Mouse (Mus musculus): ENCODE measurements around the gene Ppip5k1. TPM values are rescaled to one million over a fixed set of nuclear protein-coding genes. Genes with fewer than 3 reads are reported as not detected.

Gene Ppip5k1
- total and polyA plus RNA-seq, 2 experiments = 2.6 to 4.3 TPM

- Histone ChIP-seq H3K27ac (replicated peaks; ENCODE audit: insufficient read depth, low read depth, low read length) (no peak overlapping the region), H3K79me2 (ENCODE audit: control insufficient read depth, insufficient read depth, low read length) (no peaks in the 10 kb centered on the region), H3K36me3 (ENCODE audit: control insufficient read depth, insufficient read depth, low read length) (no peaks in the 10 kb centered on the region), H3K4me1 (ENCODE audit: control insufficient read depth, insufficient read depth, low read length) (peaks cover 4% of the 10 kb centered on the region), H3K9ac (ENCODE audit: low read depth, low read length) (no peak overlapping the region), H3K27me3 (ENCODE audit: control insufficient read depth, insufficient read depth, low read length) (peaks cover 30% of the 10 kb centered on the region), H3K4me3 (ENCODE audit: insufficient read depth, low read depth, low read length) (no peak overlapping the region)
- no peak for TF ChIP-seq POLR2A (IDR thresholded peaks at IDR 0.05; ENCODE audit: extremely low read depth, insufficient read depth, low read length)
- TF ChIP-seq CTCF (IDR thresholded peaks at IDR 0.05; ENCODE audit: low read depth, low read length) = no peak
- no peak for DNase-seq (ENCODE audit: extremely low read depth, low read depth, low spot score)
- WGBS = 77% methylated on average over 5 of the region's 5 CpGs
Observed at GRCm38 (mm10) chr2:121292316-121293013, 62.7 kb downstream of the Ppip5k1 start.

- Histone ChIP-seq H3K79me2 (ENCODE audit: control insufficient read depth, insufficient read depth, low read length) (no peaks in the 10 kb centered on the region), H3K27ac (replicated peaks; ENCODE audit: insufficient read depth, low read depth, low read length) (no peak overlapping the region), H3K36me3 (ENCODE audit: control insufficient read depth, insufficient read depth, low read length) (no peaks in the 10 kb centered on the region), H3K9ac (ENCODE audit: low read depth, low read length) (no peak overlapping the region), H3K4me1 (ENCODE audit: control insufficient read depth, insufficient read depth, low read length) (peaks cover 4% of the 10 kb centered on the region), H3K27me3 (ENCODE audit: control insufficient read depth, insufficient read depth, low read length) (peaks cover 16% of the 10 kb centered on the region; the same call in 1 of the 2 replicates), H3K4me3 (ENCODE audit: insufficient read depth, low read depth, low read length) (peak overlapping the region; percentile 49; the same call in 1 of the 2 replicates)
- DNase-seq (ENCODE audit: extremely low read depth, low read depth, low spot score) = no peak
- WGBS = 6% methylated on average over 36 of the region's 36 CpGs
- TF ChIP-seq CTCF (IDR thresholded peaks at IDR 0.05; ENCODE audit: low read depth, low read length) (peak; percentile 26), POLR2A (IDR thresholded peaks at IDR 0.05; ENCODE audit: extremely low read depth, insufficient read depth, low read length) (no peak)
Observed at GRCm38 (mm10) chr2:121289730-121290540, 65.3 kb downstream of the Ppip5k1 start.

GRCm38 (mm10) chr2:121288901-121289729, 66.1 kb downstream of the Ppip5k1 start, which contains the start of gene Map1a:
Map1a (plus strand) TSS chr2:121289600.
- Histone ChIP-seq H3K36me3 (ENCODE audit: control insufficient read depth, insufficient read depth, low read length) (no peaks in the 10 kb centered on the region), H3K4me3 (ENCODE audit: insufficient read depth, low read depth, low read length) (peak within 1 kb of the TSS; percentile 49), H3K9ac (ENCODE audit: low read depth, low read length) (no peak within 1 kb of the TSS), H3K27ac (replicated peaks; ENCODE audit: insufficient read depth, low read depth, low read length) (no peak within 1 kb of the TSS), H3K79me2 (ENCODE audit: control insufficient read depth, insufficient read depth, low read length) (no peaks in the 10 kb centered on the region), H3K27me3 (ENCODE audit: control insufficient read depth, insufficient read depth, low read length) (peaks cover 12% of the 10 kb centered on the region; the same call in 1 of the 2 replicates), H3K4me1 (ENCODE audit: control insufficient read depth, insufficient read depth, low read length) (peaks cover 4% of the 10 kb centered on the region)
- 4% methylated on average over 48 of the region's 48 CpGs for WGBS
- peak; percentile 46 for DNase-seq (ENCODE audit: extremely low read depth, low read depth, low spot score)
- TF ChIP-seq POLR2A (IDR thresholded peaks at IDR 0.05; ENCODE audit: extremely low read depth, insufficient read depth, low read length) (no peak), CTCF (IDR thresholded peaks at IDR 0.05; ENCODE audit: low read depth, low read length) (no peak)

- Histone ChIP-seq H3K9ac (ENCODE audit: low read depth, low read length) (no peak overlapping the region), H3K27me3 (ENCODE audit: control insufficient read depth, insufficient read depth, low read length) (peaks cover 9% of the 10 kb centered on the region; the same call in 1 of the 2 replicates), H3K4me1 (ENCODE audit: control insufficient read depth, insufficient read depth, low read length) (peaks cover 4% of the 10 kb centered on the region), H3K79me2 (ENCODE audit: control insufficient read depth, insufficient read depth, low read length) (no peaks in the 10 kb centered on the region), H3K4me3 (ENCODE audit: insufficient read depth, low read depth, low read length) (no peak overlapping the region), H3K27ac (replicated peaks; ENCODE audit: insufficient read depth, low read depth, low read length) (no peak overlapping the region), H3K36me3 (ENCODE audit: control insufficient read depth, insufficient read depth, low read length) (no peaks in the 10 kb centered on the region)
- WGBS = 83% methylated on average over 2 of the region's 2 CpGs
- DNase-seq (ENCODE audit: extremely low read depth, low read depth, low spot score) = no peak
- TF ChIP-seq POLR2A (IDR thresholded peaks at IDR 0.05; ENCODE audit: extremely low read depth, insufficient read depth, low read length) (no peak), CTCF (IDR thresholded peaks at IDR 0.05; ENCODE audit: low read depth, low read length) (no peak)
Observed at GRCm38 (mm10) chr2:121287850-121288249, 67.3 kb downstream of the Ppip5k1 start.

- no peak overlapping the region for H3K4me3 ChIP-seq (ENCODE audit: insufficient read depth, low read depth, low read length)
Observed at GRCm38 (mm10) chr2:121271928-121272516, 83.2 kb downstream of the Ppip5k1 start.

More at GRCm38 (mm10) chr2:121271928-121272516, 83.2 kb downstream of the Ppip5k1 start:
- Histone ChIP-seq H3K36me3 (ENCODE audit: control insufficient read depth, insufficient read depth, low read length) (peaks cover 3% of the 10 kb centered on the region; the same call in 1 of the 2 replicates), H3K79me2 (ENCODE audit: control insufficient read depth, insufficient read depth, low read length) (peaks cover 7% of the 10 kb centered on the region; the same call in 1 of the 2 replicates), H3K27me3 (ENCODE audit: control insufficient read depth, insufficient read depth, low read length) (no peaks in the 10 kb centered on the region), H3K9ac (ENCODE audit: low read depth, low read length) (no peak overlapping the region), H3K27ac (replicated peaks; ENCODE audit: insufficient read depth, low read depth, low read length) (no peak overlapping the region), H3K4me1 (ENCODE audit: control insufficient read depth, insufficient read depth, low read length) (no peaks in the 10 kb centered on the region)
- DNase-seq (ENCODE audit: extremely low read depth, low read depth, low spot score) = no peak
- WGBS = 36% methylated on average over 4 of the region's 4 CpGs
- TF ChIP-seq CTCF (IDR thresholded peaks at IDR 0.05; ENCODE audit: low read depth, low read length) (no peak), POLR2A (IDR thresholded peaks at IDR 0.05; ENCODE audit: extremely low read depth, insufficient read depth, low read length) (no peak)
